27 mouse cellular contexts compared by ENCODE assay signal in the genomic region with DNA sequence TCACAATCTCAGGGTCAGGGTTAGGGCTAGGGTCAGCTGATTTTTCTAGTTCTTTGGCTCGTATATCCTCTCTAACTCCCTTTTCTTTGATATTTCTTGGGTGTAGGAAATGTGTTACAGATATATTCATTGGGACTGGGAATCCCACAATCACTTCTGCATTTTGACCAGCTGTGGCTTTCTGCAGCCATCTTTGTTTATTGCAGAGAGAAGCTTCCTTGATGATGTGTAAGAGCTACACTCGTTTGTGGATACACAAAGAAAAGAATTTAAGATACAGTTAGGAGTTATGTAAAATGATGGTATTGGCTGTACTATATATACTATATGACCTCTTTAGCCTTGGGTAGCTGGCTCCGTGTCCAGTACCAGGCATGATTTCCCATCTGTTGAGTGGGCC.
"Had no signal": no experiment of that assay in that cellular context is flagged by ENCODE, and none has a peak within 500 bp of the region (broad histone marks: within the 10 kb centered on the region; RNA-seq: fewer than 3 reads in every experiment).

No protein-coding gene starts in this region.

- ATAC-seq: hindbrain, embryonic 16.5 days; inflammation-experienced regulatory T-cells, adult 6 months; intestine, embryonic 15.5 days; intestine, postnatal 0 days had no signal

- H3K36me3 ChIP-seq: heart, embryonic 10.5 days; hindbrain, embryonic 10.5 days; hindbrain, embryonic 12.5 days; intestine, embryonic 15.5 days; limb, embryonic 10.5 days; limb, embryonic 12.5 days; liver, embryonic 15.5 days had no signal

- H3K4me1 ChIP-seq: heart, embryonic 10.5 days; heart, embryonic 12.5 days; hindbrain, embryonic 10.5 days; hindbrain, embryonic 12.5 days; intestine, embryonic 15.5 days; limb, embryonic 10.5 days; liver, embryonic 13.5 days; liver, embryonic 15.5 days had no signal

- DNase-seq: gastrocnemius, adult 2 months; gastrocnemius, postnatal 10 days; gastrocnemius, postnatal 25 days; heart, adult 18-20 months; heart, postnatal 10 days; heart, postnatal 4 days; kidney, adult 18-20 months; kidney, adult 8-10 months; kidney, postnatal 10 days; kidney, postnatal 25 days; kidney, postnatal 4 days; liver; liver, embryonic 13.5 days had no signal

- H3K9me3 ChIP-seq: heart, embryonic 10.5 days; heart, embryonic 12.5 days; hindbrain, embryonic 10.5 days; hindbrain, embryonic 12.5 days; intestine, embryonic 15.5 days; limb, embryonic 10.5 days; limb, embryonic 12.5 days; liver, embryonic 13.5 days; liver, embryonic 15.5 days had no signal

- H3K27me3 ChIP-seq: heart, embryonic 12.5 days; hindbrain, embryonic 12.5 days; intestine, embryonic 15.5 days; limb, embryonic 12.5 days; liver, embryonic 13.5 days; liver, embryonic 15.5 days had no signal

- H3K4me3 ChIP-seq: gastrocnemius, adult 2 months; heart, embryonic 10.5 days; heart, embryonic 12.5 days; hindbrain, embryonic 10.5 days; hindbrain, embryonic 12.5 days; intestine, embryonic 15.5 days; layer of hippocampus, adult 2 months; left cerebral cortex, adult 2 months; limb, embryonic 10.5 days; limb, embryonic 12.5 days; liver, embryonic 13.5 days; liver, embryonic 15.5 days had no signal

- H3K27ac ChIP-seq: gastrocnemius, adult 2 months; heart, embryonic 10.5 days; hindbrain, embryonic 10.5 days; hindbrain, embryonic 12.5 days; hindbrain, embryonic 14.5 days; intestine, embryonic 15.5 days; layer of hippocampus, adult 2 months; left cerebral cortex, adult 2 months; limb, embryonic 10.5 days; limb, embryonic 12.5 days; liver, embryonic 13.5 days; liver, embryonic 15.5 days had no signal
